Mouse (Mus musculus) E14TG2a.4 (cell line): ENCODE measurements around the gene Fam117a.

Experiments used
- CTCF ChIP-seq: conservative IDR thresholded peaks from 2 replicates; pipeline ENCODE4 v1.5.1; 2014; ENCODE audit warnings: low read length
- NANOG ChIP-seq: IDR thresholded peaks from 2 replicates; pipeline ENCODE4 v1.6.1; 2014; ENCODE audit warnings: borderline replicate concordance, low read length, mixed read lengths
- POU5F1 ChIP-seq: IDR thresholded peaks from 2 replicates; pipeline ENCODE4 v1.6.1; 2014; ENCODE audit warnings: low read length, borderline replicate concordance

DNA sequence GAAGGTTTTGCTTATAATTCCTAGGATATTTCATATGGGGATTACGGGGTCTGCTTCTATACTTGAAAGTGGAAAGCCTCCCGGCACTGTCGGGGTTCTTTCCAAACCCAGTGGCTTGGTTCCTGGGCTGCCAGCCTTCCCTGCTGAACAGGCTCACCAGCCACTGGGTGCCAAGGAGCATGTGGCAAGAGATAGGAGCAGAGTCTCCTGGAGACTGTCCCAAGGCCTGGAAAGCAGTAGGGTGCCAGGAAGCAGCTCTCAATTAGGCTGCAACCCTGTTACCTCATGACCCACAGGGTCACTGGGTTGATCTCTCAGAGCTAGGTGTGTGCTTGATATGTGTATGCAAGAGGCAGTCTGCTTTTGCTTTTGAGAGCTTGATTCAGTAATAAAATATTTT is 75.8 kb downstream of the Fam117a start:
- TF ChIP-seq CTCF (no peak), NANOG (no peak), POU5F1 (no peak)
